Mouse (Mus musculus): Measurements from ENCODE around the gene AF067061.
"Not testable (repeated sequence)": the region's sequence is repeated elsewhere in the genome, so short reads cannot be mapped to it uniquely, and the experiment has no call there.

AF067061 gene

GRCm38 (mm10) chr13:120262870-120263269, at the start of gene AF067061:
TSS of gene AF067061 (plus strand) at chr13:120263114.
- DNase-seq: not testable (repeated sequence)

- DNase-seq: not testable (repeated sequence)
These were observed 47.1 kb upstream of the AF067061 start, which contains the start of gene Gm21762 for GRCm38 (mm10) chr13:120215847-120216246. TSS of gene Gm21762 (minus strand) at chr13:120215947.

GRCm38 (mm10) chr13:120220922-120221321, 42.0 kb upstream of the AF067061 start:
- not testable (repeated sequence) for DNase-seq

- peak; percentile 6 to 10 for DNase-seq
These were observed 39.8 kb upstream of the AF067061 start for GRCm38 (mm10) chr13:120223012-120223659.

- peak in 1 of 2 experiments; percentile 4 for DNase-seq
These were observed 31.1 kb upstream of the AF067061 start for GRCm38 (mm10) chr13:120231798-120232197.

- not testable (repeated sequence) for DNase-seq
These were observed 30.4 kb upstream of the AF067061 start for GRCm38 (mm10) chr13:120232447-120233049.

- DNase-seq: not testable (repeated sequence)
These were observed 24.1 kb upstream of the AF067061 start, which contains the start of gene Gm21731 for GRCm38 (mm10) chr13:120238811-120239210. TSS of gene Gm21731 (plus strand) at chr13:120239111.

- not testable (repeated sequence) for DNase-seq
These were observed 11.5 kb upstream of the AF067061 start for GRCm38 (mm10) chr13:120251208-120251924.

GRCm38 (mm10) chr13:120258817-120259658, 3.9 kb upstream of the AF067061 start:
- not testable (repeated sequence) for DNase-seq

GRCm38 (mm10) chr13:120259718-120260117, 3.2 kb upstream of the AF067061 start:
- DNase-seq: not testable (repeated sequence)

GRCm38 (mm10) chr13:120277837-120278236, 14.9 kb downstream of the AF067061 start:
- not testable (repeated sequence) for DNase-seq

- DNase-seq: peak in 1 of 2 experiments; percentile 10
These were observed 15.9 kb downstream of the AF067061 start for GRCm38 (mm10) chr13:120278784-120279183.

- no peak for DNase-seq
These were observed 36.5 kb downstream of the AF067061 start for GRCm38 (mm10) chr13:120299324-120299894.

- no peak for DNase-seq
These were observed 37.1 kb downstream of the AF067061 start, which contains the start of gene BC147527 for GRCm38 (mm10) chr13:120299991-120300442. TSS of gene BC147527 (plus strand) at chr13:120300392.

- no peak for DNase-seq
These were observed 37.9 kb downstream of the AF067061 start for GRCm38 (mm10) chr13:120300853-120301252.

GRCm38 (mm10) chr13:120310749-120311148, 47.8 kb downstream of the AF067061 start:
- DNase-seq: no peak

- peak in 1 of 2 experiments; percentile 5 for DNase-seq
These were observed 50.7 kb downstream of the AF067061 start for GRCm38 (mm10) chr13:120313584-120313983.
